Mouse (Mus musculus) left cerebral cortex, adult 2 months (tissue): Measurements from ENCODE around the gene Stim2. TPM values are rescaled to one million over a fixed set of nuclear protein-coding genes. Genes with fewer than 3 reads are reported as not detected.

Experiments
- DNase-seq, 2 experiments: peaks; one replicate each; pipeline ENCODE4 v3.0.0; 2021 to 2022; ENCODE audit warnings: low spot score in 2 of 2, mixed read lengths in 1 of 2; ENCODE audit errors: extremely low spot score in 1 of 2
- H3K27ac ChIP-seq: fragments of 200-600 bp; 2 replicates; pipeline ENCODE4 v1.8.1; 2022
- H3K4me3 ChIP-seq: fragments of 200-600 bp; 2 replicates; pipeline ENCODE4 v1.8.1; 2022
- CTCF ChIP-seq: fragments of 200-600 bp; IDR thresholded peaks from 2 replicates; pipeline ENCODE4 v1.8.1; 2022; ENCODE audit warnings: antibody characterized with exemption, mild to moderate bottlenecking, moderate library complexity
- intact Hi-C: fragments of 180-260 bp; cut with DNase I; formaldehyde crosslinking; loops from one replicate; pipeline ENCODE4 v1.15.1; 2025
- total RNA-seq, 2 experiments: library from RNA; stranded (reverse); gene quantifications; 2 replicates each; pipeline ENCODE4 v1.2.3; 2021

Gene Stim2
- total RNA-seq, 2 experiments from 2014 or later: 75.6 to 92.2 TPM

DNA sequence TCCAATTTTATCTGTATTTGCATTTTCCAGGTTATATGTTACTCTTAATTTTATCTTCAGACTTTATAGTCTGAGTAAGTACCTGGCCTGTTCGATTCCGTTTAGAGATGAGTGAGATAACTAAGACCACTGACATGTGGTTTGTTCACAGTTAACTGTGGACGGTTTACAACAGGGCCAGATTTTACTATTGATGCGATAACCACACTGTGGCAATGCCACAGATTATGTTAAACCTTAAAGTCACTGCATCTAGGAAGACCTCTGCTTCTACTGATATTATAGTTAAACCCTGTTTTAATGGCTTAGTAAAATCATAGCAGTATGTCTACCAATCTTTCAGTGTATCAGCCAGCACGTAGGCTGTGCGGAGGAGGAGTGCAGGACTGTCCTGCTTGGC, 53.9 kb downstream of the Stim2 start:
- intact Hi-C loops: no loop called here
- DNase-seq: no peak
- Histone ChIP-seq H3K4me3 (no peak overlapping the region), H3K27ac (no peak overlapping the region)
- TF ChIP-seq CTCF: no peak

DNA sequence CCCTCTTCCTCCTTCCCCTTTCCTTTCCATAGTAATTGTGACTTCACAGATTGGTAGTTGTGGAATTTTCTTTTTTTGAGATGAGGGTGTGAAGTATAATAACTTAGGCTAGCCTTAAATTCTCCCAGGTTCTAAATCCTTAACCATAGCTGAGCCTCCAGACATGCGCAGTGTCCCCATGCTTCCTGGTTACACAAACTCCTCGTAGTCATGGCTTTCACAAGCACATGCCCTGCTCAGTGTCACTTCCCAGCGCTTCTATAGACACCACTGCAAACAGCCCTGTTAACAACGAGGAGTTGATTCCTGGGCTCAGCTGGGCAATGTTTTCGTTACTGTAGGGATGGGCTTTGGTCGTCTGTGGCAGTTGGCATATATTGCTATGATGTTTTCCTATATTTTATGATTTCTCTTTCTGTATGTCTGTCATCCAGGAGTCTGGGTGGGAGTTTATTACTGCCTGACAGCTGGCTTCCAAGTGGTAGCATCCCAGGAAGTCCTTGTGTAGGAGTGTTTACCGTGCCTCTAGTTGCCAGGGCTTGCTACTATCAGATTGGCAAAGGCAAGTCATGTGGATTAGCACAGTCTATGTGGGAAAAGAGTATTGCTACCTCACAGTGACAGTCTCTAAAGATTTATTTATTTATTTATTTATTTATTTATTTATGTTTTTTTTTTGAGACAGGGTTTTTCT, 55.5 kb downstream of the Stim2 start:
- no peak for TF ChIP-seq CTCF
- intact Hi-C loops: no loop called here
- Histone ChIP-seq H3K27ac (no peak overlapping the region), H3K4me3 (no peak overlapping the region)
- DNase-seq: no peak

DNA sequence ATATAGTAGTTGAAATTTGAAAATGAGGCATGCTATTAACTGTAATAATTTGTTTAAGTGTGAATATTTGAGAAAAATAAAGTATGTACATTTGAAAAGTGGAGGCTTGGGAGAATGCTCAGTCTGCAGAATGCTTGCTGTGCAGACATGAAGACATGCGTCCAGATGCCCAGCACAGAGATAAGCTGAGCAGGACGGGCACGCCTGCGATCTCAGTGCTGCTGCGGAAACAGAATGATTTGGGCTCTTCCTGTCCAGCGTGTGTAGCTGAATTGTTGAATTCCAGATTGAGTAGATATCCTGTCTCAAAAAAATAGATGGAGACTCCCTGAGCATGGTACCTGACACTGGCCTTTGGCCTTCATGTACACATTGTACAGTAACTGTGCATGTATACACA, 58.0 kb downstream of the Stim2 start:
- DNase-seq: no peak
- no peak overlapping the region for H3K27ac ChIP-seq
- TF ChIP-seq CTCF: no peak
- intact Hi-C loops: no loop called here
- no peak overlapping the region for H3K4me3 ChIP-seq

DNA sequence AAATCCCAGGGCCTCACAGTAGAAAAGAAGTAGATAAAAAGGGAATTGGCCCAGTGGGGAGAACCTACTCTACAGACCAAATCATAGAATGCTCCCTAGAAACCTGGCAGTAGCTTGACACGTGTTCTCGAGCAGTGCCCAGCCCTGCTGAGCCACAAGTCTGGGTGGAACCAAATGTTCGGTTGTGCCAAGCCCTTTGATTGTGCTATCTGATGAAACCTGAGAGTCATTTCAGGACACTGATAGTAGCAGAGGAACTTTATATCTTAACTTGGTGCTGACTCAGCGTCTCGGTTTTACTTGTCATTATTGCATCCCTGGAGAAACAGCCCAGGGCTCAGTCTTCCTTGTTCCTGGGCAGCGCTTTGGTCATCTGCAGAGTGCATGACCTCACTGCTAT, 61.7 kb downstream of the Stim2 start:
- DNase-seq: no peak
- H3K27ac ChIP-seq: no peak overlapping the region
- intact Hi-C loops: no loop called here
- no peak overlapping the region for H3K4me3 ChIP-seq
- no peak for TF ChIP-seq CTCF

DNA sequence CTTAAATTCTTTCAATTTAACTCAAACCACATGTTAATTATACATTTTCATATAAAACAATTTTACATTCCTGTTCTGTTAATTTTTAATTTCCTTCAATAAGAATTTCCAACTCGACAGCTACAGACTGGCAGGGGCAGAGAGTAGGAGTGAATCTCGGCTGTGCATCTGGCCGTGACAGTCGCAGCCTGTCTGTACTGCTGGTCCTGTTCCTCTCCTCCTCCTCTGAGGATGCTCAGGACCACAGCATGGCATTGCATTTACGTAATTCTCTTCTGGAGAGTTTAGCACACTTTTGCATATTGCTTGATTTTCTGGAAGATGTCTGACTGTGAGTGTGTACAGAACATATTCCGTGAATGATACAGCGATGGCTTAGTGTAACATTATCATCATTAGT, 63.8 kb downstream of the Stim2 start:
- Histone ChIP-seq H3K27ac (peak overlapping the region; percentile 37; the same call in 1 of the 2 replicates), H3K4me3 (no peak overlapping the region)
- intact Hi-C loops: no loop called here
- DNase-seq: no peak
- TF ChIP-seq CTCF: no peak

DNA sequence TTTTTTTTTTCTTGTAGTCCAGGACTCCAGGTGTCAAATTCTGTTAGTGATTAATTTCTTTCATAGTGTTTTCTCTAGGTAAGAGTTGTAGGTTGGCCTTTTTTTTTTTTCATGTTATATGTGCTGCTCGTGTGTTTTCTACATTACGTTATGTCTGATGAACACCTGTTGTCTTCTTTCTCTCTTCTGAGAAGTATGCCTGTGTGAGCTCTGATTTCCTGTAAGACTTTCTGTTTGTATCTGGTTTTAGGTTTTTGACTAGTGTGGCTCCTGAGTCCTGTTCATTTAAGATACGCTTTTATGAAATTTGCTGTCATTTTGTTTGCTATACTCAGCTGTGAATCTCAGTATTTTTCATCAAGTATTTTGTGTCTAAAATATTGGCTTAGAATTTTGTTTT, 69.3 kb downstream of the Stim2 start:
- H3K4me3 ChIP-seq: no peak overlapping the region
- intact Hi-C loops: no loop called here
- no peak for TF ChIP-seq CTCF

DNA sequence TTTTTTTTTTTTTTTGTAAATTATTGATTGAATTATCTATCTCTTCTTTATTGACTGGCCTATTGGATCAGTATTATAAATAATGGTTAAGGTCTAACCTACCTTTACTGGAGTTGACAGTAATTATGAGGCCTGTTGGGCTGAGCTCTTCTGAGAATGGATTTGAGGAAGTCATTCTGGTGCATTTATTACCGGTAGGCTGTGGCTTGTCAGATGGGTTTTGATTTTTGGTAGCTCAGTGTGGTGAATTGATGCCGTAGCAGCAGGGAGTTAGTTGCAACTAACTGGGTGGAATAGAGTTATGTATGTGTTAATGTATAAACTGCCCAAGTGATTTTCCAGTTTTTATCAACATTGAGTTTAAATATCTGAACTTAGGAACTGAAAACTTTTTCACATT, 72.2 kb downstream of the Stim2 start:
- no peak for DNase-seq
- intact Hi-C loops: no loop called here
- Histone ChIP-seq H3K27ac (no peak overlapping the region), H3K4me3 (no peak overlapping the region)
- TF ChIP-seq CTCF: no peak

More for the DNA sequence above, 69.3 kb downstream of the Stim2 start:
- H3K27ac ChIP-seq: no peak overlapping the region
- no peak for DNase-seq

DNA sequence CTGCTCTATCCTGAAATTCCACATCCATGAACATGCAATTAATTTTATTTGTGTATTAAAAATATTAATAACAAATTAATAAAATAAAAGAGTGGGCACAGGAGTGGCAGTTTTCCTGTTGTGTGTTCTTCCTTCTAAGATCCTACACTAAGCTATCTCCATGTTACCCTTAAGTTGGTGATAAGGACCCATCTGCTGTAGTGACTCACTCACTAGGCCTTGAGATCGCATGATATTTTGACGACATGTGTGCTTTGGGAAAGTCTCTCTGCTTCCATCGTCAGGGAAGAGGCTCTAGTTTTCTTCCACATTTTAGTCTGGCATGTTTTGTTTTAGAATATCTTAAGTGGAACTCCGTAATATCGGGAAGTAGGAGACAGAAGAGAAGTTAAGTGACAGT, 73.0 kb downstream of the Stim2 start:
- Histone ChIP-seq H3K4me3 (no peak overlapping the region), H3K27ac (no peak overlapping the region)
- no peak for DNase-seq
- no peak for TF ChIP-seq CTCF
- intact Hi-C loops: no loop called here

DNA sequence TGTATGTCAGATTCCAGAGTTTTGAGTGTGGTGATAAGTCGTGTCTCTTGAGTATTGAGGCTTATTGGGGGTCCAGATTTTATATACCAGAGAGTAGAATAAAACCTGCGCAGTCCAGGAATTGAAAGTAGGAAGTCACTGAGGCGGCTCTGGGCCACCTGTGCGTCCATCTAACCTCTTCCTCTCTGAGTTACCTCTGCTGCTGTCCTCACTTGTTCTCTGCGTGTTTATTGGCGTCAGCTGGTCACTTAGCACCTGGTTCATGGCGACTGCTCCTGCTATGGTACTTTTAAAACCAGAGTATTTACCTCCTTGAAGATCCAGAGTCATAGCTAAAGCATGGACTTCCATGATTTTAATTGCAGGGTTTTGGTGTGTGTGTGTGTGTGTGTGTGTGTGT, 73.4 kb downstream of the Stim2 start:
- Histone ChIP-seq H3K4me3 (no peak overlapping the region), H3K27ac (no peak overlapping the region)
- TF ChIP-seq CTCF: no peak
- intact Hi-C loops: no loop called here
- no peak for DNase-seq

DNA sequence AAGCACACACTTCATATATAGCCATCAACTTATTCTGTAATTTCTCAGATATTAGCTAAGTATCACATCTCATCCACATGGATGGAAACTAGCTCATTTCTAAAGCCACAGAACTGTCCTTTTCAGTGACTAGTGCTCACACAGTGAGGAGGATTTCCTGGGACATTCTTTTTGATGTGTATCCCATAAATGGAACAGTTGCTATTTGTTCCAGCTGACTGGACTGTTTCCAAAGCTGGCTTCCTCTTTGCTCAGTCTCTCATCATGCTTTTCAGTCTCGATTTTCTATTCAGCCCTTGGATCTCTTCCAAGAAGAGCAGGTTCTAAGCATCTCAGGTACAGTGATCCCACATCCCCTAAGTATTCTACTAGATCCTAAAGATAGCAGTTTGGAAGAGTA, 75.0 kb downstream of the Stim2 start:
- no peak overlapping the region for H3K4me3 ChIP-seq
- no peak overlapping the region for H3K27ac ChIP-seq
- intact Hi-C loops: no loop called here
- no peak for DNase-seq
- no peak for TF ChIP-seq CTCF

DNA sequence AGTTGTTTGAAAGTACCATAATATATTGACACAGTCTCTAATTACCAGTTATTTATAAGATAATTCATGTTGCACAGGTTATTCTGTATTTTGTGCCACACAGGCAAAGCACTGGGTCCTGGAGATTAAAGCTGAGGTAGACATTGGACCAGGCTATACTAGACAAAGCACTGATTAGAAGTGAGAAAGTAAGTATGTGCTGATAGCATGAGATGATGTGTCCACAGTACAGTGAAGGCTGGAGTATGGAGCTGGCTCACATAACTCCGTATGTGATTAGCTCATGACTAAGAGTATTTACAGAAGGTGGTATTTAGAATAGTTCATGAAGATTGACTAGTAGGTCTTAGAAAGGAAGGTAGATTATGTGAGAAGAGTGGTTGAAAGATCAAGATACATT, 81.7 kb downstream of the Stim2 start:
- H3K4me3 ChIP-seq: no peak overlapping the region
- no peak for DNase-seq
- no peak overlapping the region for H3K27ac ChIP-seq
- TF ChIP-seq CTCF: no peak
- intact Hi-C loops: no loop called here

DNA sequence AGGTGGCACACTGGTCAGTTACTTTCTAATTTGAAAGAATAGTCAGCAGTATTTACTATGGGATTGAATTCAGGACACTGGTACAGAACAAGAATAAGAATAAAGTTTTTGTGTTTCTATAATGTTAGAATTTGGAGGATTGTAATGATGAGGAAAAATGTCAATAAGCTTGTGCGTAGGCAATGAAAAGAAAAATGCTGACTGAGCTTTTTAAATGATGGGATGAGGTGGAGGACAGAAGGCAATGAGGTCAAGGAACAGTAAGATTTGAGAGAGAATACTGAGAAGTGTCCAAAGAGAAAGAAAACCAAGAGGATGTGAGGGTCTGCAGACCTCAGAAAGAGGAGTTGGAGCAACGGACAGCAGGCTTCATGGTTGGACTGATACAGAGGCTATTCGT, 89.6 kb downstream of the Stim2 start:
- Histone ChIP-seq H3K4me3 (no peak overlapping the region), H3K27ac (no peak overlapping the region)
- no peak for TF ChIP-seq CTCF
- intact Hi-C loops: no loop called here
- no peak for DNase-seq

DNA sequence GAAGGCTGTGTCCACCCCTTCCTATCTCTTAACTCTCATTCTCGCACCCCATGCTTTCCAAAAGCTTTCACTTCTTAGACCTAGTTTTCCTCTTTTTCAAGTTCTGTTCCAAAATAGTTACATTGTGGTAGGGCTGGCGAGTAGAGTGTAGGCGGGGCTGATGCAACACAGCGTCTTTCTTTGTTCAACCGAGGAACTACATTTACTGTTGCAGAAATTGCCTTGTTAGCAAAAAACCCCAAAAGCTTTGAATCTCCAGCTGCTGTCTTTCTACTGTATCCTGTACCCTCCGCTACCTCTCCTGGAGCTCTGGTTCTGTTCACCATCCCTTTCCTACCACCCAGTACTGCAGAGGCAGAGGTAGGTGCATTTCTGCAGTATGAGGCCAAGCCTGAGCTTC, 99.9 kb downstream of the Stim2 start:
- intact Hi-C loops: no loop called here
- Histone ChIP-seq H3K27ac (peak overlapping the region; percentile 32; the same call in 1 of the 2 replicates), H3K4me3 (peak overlapping the region; percentile 7; the same call in 1 of the 2 replicates)
- TF ChIP-seq CTCF: no peak
- peak in 1 of 2 experiments; percentile 14 for DNase-seq
